8 mouse cellular contexts compared by ENCODE assay signal in the genomic region with DNA sequence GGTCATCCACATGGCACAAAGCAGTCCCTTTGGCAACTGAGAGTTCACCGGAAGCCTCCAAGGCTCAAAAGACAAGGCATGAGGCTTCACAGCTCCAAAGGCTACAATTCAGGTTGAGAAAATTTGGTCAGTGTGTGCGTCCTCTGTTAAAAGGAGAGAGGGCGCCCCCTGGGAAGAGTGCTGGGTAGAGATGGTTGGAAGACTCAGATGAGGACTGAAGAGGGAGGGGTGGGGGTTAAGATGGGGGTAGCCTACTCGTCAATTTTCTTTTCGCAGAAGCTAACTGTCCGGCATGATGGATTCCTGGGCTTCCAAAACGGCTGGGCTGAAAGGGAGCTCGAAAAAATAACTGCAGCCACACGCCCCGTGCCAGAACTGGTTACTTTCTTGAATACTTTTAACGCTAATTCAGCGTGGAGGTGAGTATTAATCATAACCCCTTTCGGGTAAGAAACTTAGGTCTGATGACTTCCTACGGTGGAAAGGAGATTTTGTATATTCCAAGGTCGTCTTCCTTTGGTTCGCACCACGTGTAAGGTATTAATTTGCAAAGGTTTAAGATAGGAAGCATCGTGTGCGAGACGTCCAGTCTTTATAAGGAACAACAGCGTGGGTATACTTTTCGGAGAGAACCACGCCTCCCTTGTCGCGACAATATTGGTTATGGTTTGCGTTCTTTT. TPM values are rescaled to one million over a fixed set of nuclear protein-coding genes. Genes with fewer than 3 reads are reported as not detected.
DNase-seq lines count a peak whose midpoint lies in the region; ATAC-seq and TF ChIP-seq lines count a peak whose summit lies in the region.

A gene (plus strand): TSS at position 178 of the 680 bp plus-strand sequence.

- under 1% methylated on average over 26 of the region's 26 CpGs for WGBS in cerebellum, adult 2 months
- WGBS in forebrain, postnatal 0 days = under 1% methylated on average over 26 of the region's 26 CpGs
- WGBS in hindbrain, embryonic 11.5 days = 1% methylated on average over 26 of the region's 26 CpGs
- WGBS in lung, embryonic 16.5 days = under 1% methylated on average over 26 of the region's 26 CpGs

- H3K27ac ChIP-seq in cerebellum, adult 2 months (ENCODE audit: insufficient read depth, low read length) = peak within 1 kb of the TSS; percentile 55; the same call in 1 of the 2 replicates
- peak within 1 kb of the TSS; percentile 94 for H3K27ac ChIP-seq in forebrain, postnatal 0 days (ENCODE audit: low read depth, low read length)
- H3K27ac ChIP-seq in hindbrain, embryonic 11.5 days (ENCODE audit: low read depth, low read length) = peak within 1 kb of the TSS; percentile 90; the same call in 1 of the 2 replicates
- H3K27ac ChIP-seq in lung, embryonic 16.5 days (ENCODE audit: low read length) = peak within 1 kb of the TSS; percentile 90

- peaks cover 9% of the 10 kb centered on the region for H3K36me3 ChIP-seq in forebrain, postnatal 0 days (ENCODE audit: insufficient read depth)
- no peaks in the 10 kb centered on the region for H3K36me3 ChIP-seq in hindbrain, embryonic 11.5 days (ENCODE audit: control insufficient read depth, insufficient read depth, low read length)
- peaks cover 7% of the 10 kb centered on the region for H3K36me3 ChIP-seq in lung, embryonic 16.5 days (ENCODE audit: control insufficient read depth, insufficient read depth, low read length)

- no peaks in the 10 kb centered on the region for H3K27me3 ChIP-seq in cerebellum, adult 2 months (ENCODE audit: control insufficient read depth, insufficient read depth, low read length)
- H3K27me3 ChIP-seq in forebrain, postnatal 0 days (ENCODE audit: insufficient read depth, low read length) = no peaks in the 10 kb centered on the region
- no peaks in the 10 kb centered on the region for H3K27me3 ChIP-seq in hindbrain, embryonic 11.5 days (ENCODE audit: control insufficient read depth, insufficient read depth, low read length)
- no peaks in the 10 kb centered on the region for H3K27me3 ChIP-seq in lung, embryonic 16.5 days (ENCODE audit: control insufficient read depth, insufficient read depth, low read depth, low read length)

- TF ChIP-seq POLR2A in cerebellum, adult 2 months (IDR thresholded peaks at IDR 0.05; ENCODE audit: borderline replicate concordance, insufficient read depth, low read length) = no peak

- no peaks in the 10 kb centered on the region for H3K4me1 ChIP-seq in cerebellum, adult 2 months (ENCODE audit: control insufficient read depth, insufficient read depth, low read length)
- H3K4me1 ChIP-seq in forebrain, postnatal 0 days (ENCODE audit: insufficient read depth) = peaks cover 3% of the 10 kb centered on the region; the same call in 1 of the 2 replicates
- no peaks in the 10 kb centered on the region; the same call in 1 of the 2 replicates for H3K4me1 ChIP-seq in hindbrain, embryonic 11.5 days (replicated peaks; ENCODE audit: control insufficient read depth, insufficient read depth, low read length)
- peaks cover 17% of the 10 kb centered on the region for H3K4me1 ChIP-seq in lung, embryonic 16.5 days (replicated peaks; ENCODE audit: control insufficient read depth, insufficient read depth, low read length)

- peak within 1 kb of the TSS; percentile 88 for H3K4me3 ChIP-seq in cerebellum, adult 2 months (replicated peaks; ENCODE audit: insufficient read depth, low read depth, low read length)
- H3K4me3 ChIP-seq in forebrain, postnatal 0 days (ENCODE audit: low read depth, low read length) = peak within 1 kb of the TSS; percentile 89
- H3K4me3 ChIP-seq in hindbrain, embryonic 11.5 days (ENCODE audit: low read depth, low read length) = peak within 1 kb of the TSS; percentile 93
- H3K4me3 ChIP-seq in lung, embryonic 16.5 days (ENCODE audit: low read length) = peak within 1 kb of the TSS; percentile 84

- DNase-seq in MEL-GATA-1-ER (ENCODE audit: extremely low read depth, low read depth) = peak; percentile 60
- peak; percentile 80 to 82 for DNase-seq in cerebellum, adult 2 months
- peak; percentile 79 for DNase-seq in forebrain, postnatal 0 days
- DNase-seq in hindbrain, embryonic 11.5 days (ENCODE audit: low spot score) = peak; percentile 80
- peak; percentile 71 for DNase-seq in layer of hippocampus, adult 9-11 months
- peak; percentile 79 for DNase-seq in right cerebral cortex, adult 18-20 months
- DNase-seq in urinary bladder, postnatal 14 days (ENCODE audit: low spot score) = peak; percentile 82

- peak; percentile 59; the same call in 1 of the 2 replicates for TF ChIP-seq CTCF in cerebellum, adult 2 months (IDR thresholded peaks at IDR 0.05; ENCODE audit: borderline replicate concordance, insufficient read depth, low read depth, low read length)
- peak; percentile 73 for TF ChIP-seq CTCF in forebrain, postnatal 0 days (IDR thresholded peaks at IDR 0.05; ENCODE audit: low read depth)

- no peaks in the 10 kb centered on the region for H3K9me3 ChIP-seq in forebrain, postnatal 0 days (ENCODE audit: low read length)
- H3K9me3 ChIP-seq in hindbrain, embryonic 11.5 days (ENCODE audit: control insufficient read depth, low read length) = no peaks in the 10 kb centered on the region
- H3K9me3 ChIP-seq in lung, embryonic 16.5 days (ENCODE audit: control insufficient read depth, low read length) = no peaks in the 10 kb centered on the region

- H3K9ac ChIP-seq in forebrain, postnatal 0 days = peak within 1 kb of the TSS; percentile 85
- peak within 1 kb of the TSS; percentile 60 for H3K9ac ChIP-seq in hindbrain, embryonic 11.5 days (ENCODE audit: low read depth, low read length)
- peak within 1 kb of the TSS; percentile 69 for H3K9ac ChIP-seq in lung, embryonic 16.5 days (ENCODE audit: low read length)

- H3K4me2 ChIP-seq in forebrain, postnatal 0 days (ENCODE audit: low read depth) = peak within 1 kb of the TSS; percentile 61
- peak within 1 kb of the TSS; percentile 90 for H3K4me2 ChIP-seq in hindbrain, embryonic 11.5 days (replicated peaks; ENCODE audit: low read depth, low read length)
- peak within 1 kb of the TSS; percentile 72 for H3K4me2 ChIP-seq in lung, embryonic 16.5 days (ENCODE audit: low read depth, low read length)

- no peak for ATAC-seq in forebrain, postnatal 0 days
- ATAC-seq in hindbrain, embryonic 11.5 days (ENCODE audit: low FRiP score) = no peak
- ATAC-seq in lung, embryonic 16.5 days (ENCODE audit: low read depth) = no peak

RNA-seq across cellular contexts. Expression of the gene that starts here (rescaled TPM):
- 35.2 and 37.8 TPM in 2 replicates for polyA plus RNA-seq in cerebellum, adult 2 months (2012; rRNA removed)
- total RNA-seq in forebrain, postnatal 0 days (2014; rRNA removed) = 162 and 178 TPM in 2 replicates
- polyA plus RNA-seq in forebrain, postnatal 0 days (2015; fragmentation: Nextera tagmentation; extraction: Ambion mirVana) = 6.9 and 7.9 TPM in 2 replicates
- 6.2 and 10.7 TPM in 2 replicates for polyA plus RNA-seq in hindbrain, embryonic 11.5 days (2014; fragmentation: Nextera tagmentation; extraction: Ambion mirVana)
- polyA plus RNA-seq in lung, embryonic 16.5 days (2015; fragmentation: Nextera tagmentation; extraction: Ambion mirVana) = 3.1 and 3.8 TPM in 2 replicates
